Mouse (Mus musculus) cerebellum, adult 2 months (tissue): Measurements from ENCODE around the gene Immp2l. TPM values are rescaled to one million over a fixed set of nuclear protein-coding genes. Genes with fewer than 3 reads are reported as not detected.
A peak's percentile ranks its signal among the peaks of the same experiment; 100 is the strongest.

Experiments
- DNase-seq, 2 experiments: peaks; one replicate each; pipeline ENCODE4 v3.0.0; 2021
- H3K27ac ChIP-seq: fragments of 200-500 bp; 2 replicates; pipeline ENCODE4 v1.5.1; 2012; ENCODE audit warnings: low read length, control low read depth, inconsistent platforms; ENCODE audit not compliant: insufficient read depth
- H3K27me3 ChIP-seq: fragments of 200-500 bp; 2 replicates; pipeline ENCODE4 v1.6.1; 2012; ENCODE audit warnings: inconsistent platforms, mild to moderate bottlenecking, low read length, moderate library complexity; ENCODE audit not compliant: control insufficient read depth, insufficient read depth
- H3K4me1 ChIP-seq: fragments of 200-500 bp; 2 replicates; pipeline ENCODE4 v1.6.1; 2011; ENCODE audit warnings: low read length; ENCODE audit not compliant: control insufficient read depth, insufficient read depth
- H3K4me3 ChIP-seq: fragments of 200-500 bp; replicated peaks from 2 replicates; pipeline ENCODE3; 2011; ENCODE audit warnings: mild to moderate bottlenecking, low read depth, low read length, control low read depth; ENCODE audit not compliant: insufficient read depth
- CTCF ChIP-seq: fragments of 200-500 bp; IDR thresholded peaks from 2 replicates; pipeline ENCODE4 v1.5.1; 2011; ENCODE audit warnings: low read depth, mild to moderate bottlenecking, control low read depth, low read length, moderate library complexity, borderline replicate concordance; ENCODE audit not compliant: insufficient read depth
- POLR2A ChIP-seq: fragments of 200-500 bp; IDR thresholded peaks from 2 replicates; pipeline ENCODE4 v1.6.1; 2011; ENCODE audit warnings: low read length, control low read depth, borderline replicate concordance; ENCODE audit not compliant: insufficient read depth
- WGBS: fragments of 180-500 bp; shearing (Covaris S2); methylation state at CpG from one replicate; pipeline ENCODE4 v1.1.7; 2018; 5-methylcytosine and 5-hydroxymethylcytosine counted together
- polyA plus RNA-seq: library from polyadenylated mRNA; depleted of rRNA; stranded (reverse); fragments of >200 nt; gene quantifications from 2 replicates; pipeline ENCODE4 v1.2.3, GENCODE M21; 2012

Gene Immp2l
- polyA plus RNA-seq, 1 experiment = 11.4 TPM

DNA sequence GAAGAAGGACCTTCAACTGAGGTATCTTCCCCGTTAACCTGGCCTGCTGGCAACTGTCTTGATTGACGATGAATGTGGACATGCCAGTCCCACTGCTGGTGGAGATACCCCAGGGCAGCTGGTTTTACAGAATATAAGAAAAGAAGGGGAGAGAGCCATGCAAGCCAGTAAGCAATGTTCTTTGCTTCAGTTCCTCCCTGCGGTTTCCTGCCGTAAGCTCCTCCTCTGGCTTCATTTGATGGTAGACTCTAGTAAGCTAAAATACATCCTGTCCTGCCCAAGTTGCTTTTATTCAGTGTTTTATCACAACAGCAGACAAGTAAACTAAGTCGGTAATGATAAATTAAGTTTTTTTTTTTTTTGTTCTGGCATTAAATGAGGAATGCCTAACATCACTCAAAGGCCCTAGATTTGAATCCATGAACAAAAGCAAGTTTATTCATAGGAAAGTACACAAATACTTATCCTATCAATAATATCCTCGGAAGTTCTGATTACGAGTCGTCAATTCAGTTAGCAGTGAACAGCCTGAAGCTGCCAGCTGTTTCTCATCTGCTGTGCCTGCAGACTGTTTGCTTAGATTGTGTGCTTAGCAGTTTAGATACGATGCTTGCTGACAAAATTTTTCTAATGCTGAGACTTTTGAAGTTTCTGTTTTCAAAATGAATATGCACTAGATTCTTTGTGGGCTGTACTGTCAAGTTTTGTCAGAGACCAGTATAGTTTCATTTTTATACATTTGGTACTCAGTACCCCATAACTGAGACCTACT, 476.3 kb downstream of the Immp2l start:
- H3K27me3 ChIP-seq = no peaks in the 10 kb centered on the region
- no peak for TF ChIP-seq CTCF
- TF ChIP-seq POLR2A = no peak
- H3K27ac ChIP-seq = no peak overlapping the region
- no peak for DNase-seq
- H3K4me3 ChIP-seq = no peak overlapping the region
- no peaks in the 10 kb centered on the region for H3K4me1 ChIP-seq
- WGBS = 92% methylated on average over 9 of the region's 9 CpGs

DNA sequence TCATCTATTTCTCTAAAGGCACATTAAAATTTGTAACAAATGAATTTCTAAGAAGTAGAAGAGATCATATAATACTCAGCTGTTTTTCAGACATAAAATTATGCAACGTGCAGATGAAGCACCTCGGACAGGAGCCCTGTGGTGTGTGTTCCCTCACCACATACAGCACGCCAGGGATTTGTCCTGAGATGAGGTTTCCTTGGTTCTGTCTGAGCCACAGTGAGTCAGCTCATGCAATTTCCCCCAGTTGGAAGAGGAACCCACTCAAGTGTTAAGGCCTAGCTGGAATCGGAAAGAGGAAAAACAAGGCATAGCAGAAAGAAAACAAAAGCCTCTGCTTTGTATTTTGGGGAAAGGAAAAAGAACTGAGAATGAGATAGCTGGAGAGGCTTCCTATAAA, 484.7 kb downstream of the Immp2l start:
- no peak for DNase-seq

DNA sequence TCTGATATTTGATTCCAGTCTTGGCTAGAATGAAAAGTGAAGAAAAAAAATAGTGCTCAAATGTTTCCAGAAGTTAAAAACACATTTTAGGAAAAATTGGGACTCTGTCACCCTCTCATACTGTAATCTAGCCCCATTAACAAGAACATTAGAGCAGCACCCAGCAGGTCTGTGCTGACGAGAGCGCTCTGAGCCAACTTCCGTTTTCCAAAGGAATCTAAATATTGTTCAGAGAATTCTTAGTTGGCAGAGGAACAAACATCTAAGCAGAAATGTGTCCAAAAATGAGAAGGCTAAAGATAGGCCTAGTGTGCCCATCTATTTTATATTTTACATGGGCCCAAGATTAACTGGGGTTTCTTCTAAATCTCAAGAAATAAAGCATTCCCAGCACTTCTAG, 486.7 kb downstream of the Immp2l start:
- H3K27me3 ChIP-seq = no peaks in the 10 kb centered on the region
- peak in 1 of 2 experiments; percentile 8 for DNase-seq
- TF ChIP-seq CTCF = no peak
- TF ChIP-seq POLR2A = no peak
- no peak overlapping the region for H3K4me3 ChIP-seq
- H3K4me1 ChIP-seq = no peaks in the 10 kb centered on the region
- 33% methylated on average over 3 of the region's 3 CpGs for WGBS
- H3K27ac ChIP-seq = no peak overlapping the region

More for the DNA sequence above, 484.7 kb downstream of the Immp2l start:
- H3K4me1 ChIP-seq = no peaks in the 10 kb centered on the region
- H3K27ac ChIP-seq = no peak overlapping the region
- no peak overlapping the region for H3K4me3 ChIP-seq
- 81% methylated on average over 4 of the region's 4 CpGs for WGBS
- no peaks in the 10 kb centered on the region for H3K27me3 ChIP-seq
- TF ChIP-seq CTCF (no peak), POLR2A (no peak)

DNA sequence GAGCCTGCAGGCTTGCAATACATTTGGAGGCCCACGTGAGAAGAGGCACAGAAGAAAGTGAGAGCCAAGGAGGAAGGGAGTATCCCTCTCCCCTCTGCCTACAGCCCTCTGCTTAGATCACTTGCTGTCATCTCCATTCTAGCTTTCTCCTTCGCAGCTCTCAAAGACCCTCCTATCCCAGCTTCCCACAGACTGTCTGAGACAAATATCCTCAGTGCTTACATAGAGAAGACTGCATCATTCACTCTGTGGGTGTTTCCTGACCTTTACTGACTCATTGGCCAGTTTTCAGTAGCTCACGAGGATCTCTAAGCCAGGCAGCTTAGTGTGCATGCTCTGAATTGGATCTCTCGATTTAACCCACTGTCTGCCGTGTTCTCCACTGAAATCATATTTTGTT, 495.0 kb downstream of the Immp2l start:
- 62% methylated on average over 5 of the region's 5 CpGs for WGBS
- TF ChIP-seq POLR2A = no peak
- no peak for TF ChIP-seq CTCF
- H3K4me3 ChIP-seq = no peak overlapping the region
- no peak for DNase-seq
- H3K4me1 ChIP-seq = no peaks in the 10 kb centered on the region
- H3K27ac ChIP-seq = no peak overlapping the region
- no peaks in the 10 kb centered on the region for H3K27me3 ChIP-seq

DNA sequence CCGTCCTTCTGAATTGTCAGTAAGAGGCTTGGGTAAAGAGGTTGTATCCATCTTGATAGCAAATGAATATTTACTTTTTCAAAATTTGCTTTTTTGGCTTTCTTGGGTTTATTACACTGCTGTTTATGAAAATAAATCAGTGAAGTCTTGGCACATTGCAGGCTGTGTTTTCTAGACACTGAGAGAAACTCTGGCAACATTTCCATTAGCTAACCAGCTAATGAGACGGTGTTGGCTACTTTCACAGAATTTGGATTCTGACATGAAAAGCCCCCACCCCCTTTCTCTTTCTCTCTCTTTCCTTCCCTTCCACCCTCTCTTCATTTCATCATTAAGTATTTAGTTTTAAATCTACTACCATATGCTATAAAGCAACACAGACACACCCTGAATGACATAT, 496.4 kb downstream of the Immp2l start:
- WGBS = 90% methylated on average over 2 of the region's 2 CpGs
- Histone ChIP-seq H3K4me3 (no peak overlapping the region), H3K4me1 (no peaks in the 10 kb centered on the region), H3K27me3 (no peaks in the 10 kb centered on the region), H3K27ac (no peak overlapping the region)
- TF ChIP-seq CTCF (no peak), POLR2A (no peak)
- DNase-seq = no peak

DNA sequence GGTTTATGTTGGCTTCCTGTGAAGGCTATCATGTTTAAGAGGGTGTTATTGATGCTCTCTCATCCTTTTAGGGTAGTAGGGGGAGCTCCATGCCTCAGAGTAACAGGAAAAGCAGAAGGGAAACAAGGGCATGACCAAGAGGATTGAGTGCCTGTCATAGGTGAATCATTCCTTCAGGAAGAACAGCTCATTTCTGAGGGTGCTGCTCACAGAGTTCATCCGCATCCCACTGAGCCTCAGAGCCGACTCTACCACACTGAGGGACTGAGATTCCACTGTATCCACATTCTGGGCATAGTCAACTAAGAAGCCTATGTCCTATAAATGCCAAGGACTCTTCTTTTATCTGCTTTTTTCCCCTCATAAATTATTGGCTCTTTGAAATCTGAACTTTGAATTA, 497.8 kb downstream of the Immp2l start:
- no peaks in the 10 kb centered on the region for H3K27me3 ChIP-seq
- WGBS = 85% methylated on average over 2 of the region's 2 CpGs
- DNase-seq = no peak
- TF ChIP-seq POLR2A (no peak), CTCF (no peak)
- no peaks in the 10 kb centered on the region for H3K4me1 ChIP-seq
- H3K27ac ChIP-seq = no peak overlapping the region
- no peak overlapping the region for H3K4me3 ChIP-seq

DNA sequence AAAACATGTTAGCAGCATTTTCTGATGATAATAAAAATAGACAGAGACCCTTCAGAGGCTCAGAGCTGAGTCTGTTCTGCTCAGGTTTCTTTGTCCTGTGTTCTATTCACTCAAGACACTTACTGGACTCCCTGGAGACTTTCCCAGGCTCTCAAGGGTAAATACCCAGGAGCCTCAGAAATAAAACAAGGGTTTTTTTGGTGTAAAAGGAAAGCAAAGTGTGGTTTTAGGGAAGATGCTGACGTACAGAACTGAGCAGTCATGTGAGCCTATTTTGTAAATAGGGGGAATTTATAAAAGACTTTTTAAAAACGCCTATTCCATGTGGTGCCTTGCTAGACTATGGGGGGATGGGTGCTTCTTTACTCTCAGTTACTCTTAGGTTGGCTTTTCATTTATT, 502.8 kb downstream of the Immp2l start:
- no peaks in the 10 kb centered on the region for H3K4me1 ChIP-seq
- no peaks in the 10 kb centered on the region for H3K27me3 ChIP-seq
- H3K4me3 ChIP-seq = no peak overlapping the region
- no peak for TF ChIP-seq CTCF
- no peak for TF ChIP-seq POLR2A
- 72% methylated on average over 2 of the region's 2 CpGs for WGBS
- DNase-seq = no peak
- no peak overlapping the region for H3K27ac ChIP-seq

DNA sequence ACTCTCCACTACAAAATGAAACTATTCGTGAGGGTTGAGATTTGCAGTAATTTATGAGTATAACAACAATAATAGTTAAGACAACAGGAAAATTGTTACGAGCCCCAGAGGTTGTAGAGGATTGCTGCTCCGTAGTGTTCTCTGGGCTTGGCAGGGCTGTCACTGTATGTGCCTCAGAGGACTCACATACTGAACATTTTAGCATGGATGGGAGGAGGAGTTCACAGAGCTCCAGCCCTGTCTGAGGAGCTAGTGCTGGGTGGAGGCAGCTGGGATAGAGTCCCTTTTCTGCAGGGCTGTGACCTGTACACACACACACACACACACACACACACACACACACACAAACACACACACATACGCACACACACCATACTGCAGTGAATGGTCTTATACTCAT, 504.5 kb downstream of the Immp2l start:
- 86% methylated on average over 4 of the region's 4 CpGs for WGBS
- no peak for TF ChIP-seq CTCF
- TF ChIP-seq POLR2A = no peak

DNA sequence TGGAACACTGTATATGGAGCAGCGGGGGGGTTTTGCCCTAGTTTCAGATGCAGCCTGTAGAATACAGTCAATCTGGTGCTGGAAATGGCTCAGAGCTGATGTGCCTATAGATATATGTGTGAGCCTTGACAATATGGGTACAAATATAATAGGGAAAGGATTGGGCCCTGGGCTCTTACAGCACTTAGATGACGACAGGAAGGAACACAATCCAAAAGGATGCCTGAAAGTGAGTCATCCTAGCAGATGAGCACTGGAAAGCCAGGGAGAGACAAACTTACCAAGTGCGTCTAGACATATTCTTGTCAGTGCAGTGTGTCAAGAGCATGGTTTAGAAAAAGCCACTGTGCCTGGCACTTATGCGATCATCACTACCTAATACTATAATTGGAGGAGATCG, 516.1 kb downstream of the Immp2l start:
- no peak for DNase-seq
- 89% methylated on average over 5 of the region's 5 CpGs for WGBS
- Histone ChIP-seq H3K4me3 (no peak overlapping the region), H3K27me3 (no peaks in the 10 kb centered on the region), H3K27ac (no peak overlapping the region), H3K4me1 (no peaks in the 10 kb centered on the region)
- TF ChIP-seq CTCF = no peak
- no peak for TF ChIP-seq POLR2A

More for the DNA sequence above, 504.5 kb downstream of the Immp2l start:
- Histone ChIP-seq H3K27ac (no peak overlapping the region), H3K27me3 (no peaks in the 10 kb centered on the region), H3K4me3 (no peak overlapping the region), H3K4me1 (no peaks in the 10 kb centered on the region)
- DNase-seq = no peak
